Mouse (Mus musculus) midbrain, embryonic 13.5 days (tissue): ENCODE measurements around the gene C3ar1. TPM values are rescaled to one million over a fixed set of nuclear protein-coding genes. Genes with fewer than 3 reads are reported as not detected.
A peak's percentile ranks its signal among the peaks of the same experiment; 100 is the strongest.

Experiments
- ATAC-seq: fragments of 200-750 bp; cut with Nextera tagmentation; 2 replicates; pipeline ENCODE4 v1.8.0; 2017; ENCODE audit warnings: mild to moderate bottlenecking, moderate TSS enrichment, moderate library complexity
- H3K27ac ChIP-seq: fragments of 300-500 bp; sonication (generic); 2 replicates; pipeline ENCODE4 v1.5.1; 2015; ENCODE audit warnings: inconsistent platforms, mild to moderate bottlenecking, moderate library complexity
- H3K27me3 ChIP-seq: fragments of 300-500 bp; sonication (generic); 2 replicates; pipeline ENCODE4 v1.6.1; 2015; ENCODE audit warnings: mild to moderate bottlenecking, inconsistent platforms
- H3K36me3 ChIP-seq: fragments of 300-500 bp; sonication (generic); 2 replicates; pipeline ENCODE4 v1.6.1; 2015; ENCODE audit warnings: mild to moderate bottlenecking, inconsistent platforms
- H3K4me1 ChIP-seq: fragments of 300-500 bp; sonication (generic); replicated peaks from 2 replicates; pipeline ENCODE4 v1.6.1; 2015; ENCODE audit warnings: inconsistent platforms
- H3K4me2 ChIP-seq: fragments of 300-500 bp; sonication (generic); replicated peaks from 2 replicates; pipeline ENCODE4 v1.6.1; 2015; ENCODE audit warnings: moderate library complexity, mild to moderate bottlenecking, inconsistent platforms
- H3K4me3 ChIP-seq: fragments of 300-500 bp; sonication (generic); replicated peaks from 2 replicates; pipeline ENCODE4 v1.5.1; 2015; ENCODE audit warnings: mild to moderate bottlenecking, inconsistent platforms
- H3K9ac ChIP-seq: fragments of 300-500 bp; sonication (generic); replicated peaks from 2 replicates; pipeline ENCODE4 v1.6.1; 2015; ENCODE audit warnings: mild to moderate bottlenecking, inconsistent platforms
- H3K9me3 ChIP-seq: fragments of 300-500 bp; sonication (generic); 2 replicates; pipeline ENCODE4 v1.6.1; 2016; ENCODE audit warnings: mild to moderate bottlenecking, inconsistent platforms
- WGBS: fragments of 180-500 bp; shearing (Covaris S2); methylation state at CpG from one replicate; pipeline ENCODE4 v1.1.7; 2015; 5-methylcytosine and 5-hydroxymethylcytosine counted together
- polyA plus RNA-seq: library from polyadenylated mRNA; unstranded; fragments of >200 nt; fragmentation: Nextera tagmentation; extraction: Ambion mirVana; gene quantifications from 2 replicates; pipeline ENCODE4 v1.2.1, GENCODE M21; 2015

Gene C3ar1
- 1.0 and 1.7 TPM in 2 replicates for polyA plus RNA-seq

- H3K27me3 ChIP-seq = no peaks in the 10 kb centered on the region
- no peak within 1 kb of the TSS for H3K9ac ChIP-seq
- no peaks in the 10 kb centered on the region for H3K4me1 ChIP-seq
- no peaks in the 10 kb centered on the region for H3K9me3 ChIP-seq
- no peaks in the 10 kb centered on the region for H3K36me3 ChIP-seq
- no peak within 1 kb of the TSS for H3K4me3 ChIP-seq
- no peak for ATAC-seq
- WGBS = 83% methylated on average over 7 of the region's 7 CpGs
- H3K4me2 ChIP-seq = no peak within 1 kb of the TSS
- no peak within 1 kb of the TSS for H3K27ac ChIP-seq
Measured at GRCm38 (mm10) chr6:122855955-122856354, at the start of gene C3ar1. TSS of gene C3ar1 (minus strand) at chr6:122856161.

GRCm38 (mm10) chr6:122892442-122893049 lies 36.6 kb upstream of the C3ar1 start:
- no peaks in the 10 kb centered on the region for H3K27me3 ChIP-seq
- H3K9ac ChIP-seq = no peak overlapping the region
- no peak overlapping the region for H3K27ac ChIP-seq
- ATAC-seq = no peak
- no peaks in the 10 kb centered on the region for H3K9me3 ChIP-seq
- H3K4me1 ChIP-seq = no peaks in the 10 kb centered on the region
- H3K4me3 ChIP-seq = no peak overlapping the region
- 8% methylated on average over 2 of the region's 2 CpGs for WGBS
- peaks cover 48% of the 10 kb centered on the region for H3K36me3 ChIP-seq
- H3K4me2 ChIP-seq = no peak overlapping the region

GRCm38 (mm10) chr6:122889599-122889998 lies 33.6 kb upstream of the C3ar1 start:
- Histone ChIP-seq H3K9ac (no peak overlapping the region), H3K27ac (no peak overlapping the region), H3K4me2 (no peak overlapping the region), H3K27me3 (no peaks in the 10 kb centered on the region), H3K36me3 (peaks cover 66% of the 10 kb centered on the region), H3K4me1 (no peaks in the 10 kb centered on the region), H3K9me3 (no peaks in the 10 kb centered on the region), H3K4me3 (no peak overlapping the region)
- no peak for ATAC-seq
- WGBS = 98% methylated on average over 2 of the region's 2 CpGs

GRCm38 (mm10) chr6:122883603-122884002 lies 27.6 kb upstream of the C3ar1 start:
- Histone ChIP-seq H3K27ac (no peak overlapping the region), H3K4me1 (no peaks in the 10 kb centered on the region), H3K4me3 (no peak overlapping the region), H3K36me3 (peaks cover 92% of the 10 kb centered on the region), H3K4me2 (no peak overlapping the region), H3K27me3 (no peaks in the 10 kb centered on the region), H3K9me3 (no peaks in the 10 kb centered on the region), H3K9ac (no peak overlapping the region)
- no peak for ATAC-seq
- WGBS = 94% methylated on average over 9 of the region's 9 CpGs

GRCm38 (mm10) chr6:122881287-122881686 lies 25.3 kb upstream of the C3ar1 start:
- ATAC-seq = no peak
- no peaks in the 10 kb centered on the region for H3K27me3 ChIP-seq
- H3K9ac ChIP-seq = no peak overlapping the region
- H3K4me2 ChIP-seq = no peak overlapping the region
- H3K4me1 ChIP-seq = peaks cover 5% of the 10 kb centered on the region
- no peak overlapping the region for H3K4me3 ChIP-seq
- no peak overlapping the region for H3K27ac ChIP-seq
- no peaks in the 10 kb centered on the region for H3K9me3 ChIP-seq
- H3K36me3 ChIP-seq = peaks cover 86% of the 10 kb centered on the region
- WGBS = 93% methylated on average over 12 of the region's 12 CpGs

GRCm38 (mm10) chr6:122879781-122880505 lies 24.0 kb upstream of the C3ar1 start:
- no peaks in the 10 kb centered on the region for H3K27me3 ChIP-seq
- 94% methylated on average over 7 of the region's 7 CpGs for WGBS
- H3K9ac ChIP-seq = no peak overlapping the region
- H3K9me3 ChIP-seq = no peaks in the 10 kb centered on the region
- peaks cover 17% of the 10 kb centered on the region for H3K4me1 ChIP-seq
- no peak overlapping the region for H3K4me2 ChIP-seq
- H3K4me3 ChIP-seq = no peak overlapping the region
- ATAC-seq = no peak
- H3K27ac ChIP-seq = no peak overlapping the region
- H3K36me3 ChIP-seq = peaks cover 75% of the 10 kb centered on the region

GRCm38 (mm10) chr6:122879141-122879735 lies 23.3 kb upstream of the C3ar1 start:
- no peak for ATAC-seq
- no peaks in the 10 kb centered on the region for H3K9me3 ChIP-seq
- H3K4me1 ChIP-seq = peaks cover 17% of the 10 kb centered on the region
- WGBS = 96% methylated on average over 7 of the region's 7 CpGs
- no peak overlapping the region for H3K4me3 ChIP-seq
- no peak overlapping the region; the same call in 1 of the 2 replicates for H3K9ac ChIP-seq
- peaks cover 68% of the 10 kb centered on the region for H3K36me3 ChIP-seq
- H3K27ac ChIP-seq = no peak overlapping the region
- no peak overlapping the region for H3K4me2 ChIP-seq
- H3K27me3 ChIP-seq = no peaks in the 10 kb centered on the region

- ATAC-seq = peak; percentile 82
- peaks cover 17% of the 10 kb centered on the region for H3K4me1 ChIP-seq
- H3K36me3 ChIP-seq = peaks cover 26% of the 10 kb centered on the region
- no peaks in the 10 kb centered on the region for H3K27me3 ChIP-seq
- peak overlapping the region; percentile 63 for H3K4me2 ChIP-seq
- no peaks in the 10 kb centered on the region for H3K9me3 ChIP-seq
- peak overlapping the region; percentile 83 for H3K27ac ChIP-seq
- peak overlapping the region; percentile 81 for H3K9ac ChIP-seq
- under 1% methylated on average over 31 of the region's 31 CpGs for WGBS
- H3K4me3 ChIP-seq = peak overlapping the region; percentile 68
Measured at GRCm38 (mm10) chr6:122874720-122875389, 18.9 kb upstream of the C3ar1 start.

- H3K4me1 ChIP-seq = peaks cover 17% of the 10 kb centered on the region
- H3K4me3 ChIP-seq = peak within 1 kb of the TSS; percentile 68
- 7% methylated on average over 43 of the region's 43 CpGs for WGBS
- H3K27me3 ChIP-seq = no peaks in the 10 kb centered on the region
- no peaks in the 10 kb centered on the region for H3K9me3 ChIP-seq
- peak within 1 kb of the TSS; percentile 63 for H3K4me2 ChIP-seq
- peak within 1 kb of the TSS; percentile 83 for H3K27ac ChIP-seq
- peak within 1 kb of the TSS; percentile 81 for H3K9ac ChIP-seq
- peak; percentile 97 for ATAC-seq
- peaks cover 20% of the 10 kb centered on the region for H3K36me3 ChIP-seq
Measured at GRCm38 (mm10) chr6:122873871-122874719, 18.1 kb upstream of the C3ar1 start, which contains the start of gene Necap1. TSS of gene Necap1 (plus strand) at chr6:122874474.

- Histone ChIP-seq H3K4me1 (peaks cover 17% of the 10 kb centered on the region), H3K4me3 (no peak overlapping the region), H3K9me3 (no peaks in the 10 kb centered on the region), H3K9ac (no peak overlapping the region), H3K27me3 (no peaks in the 10 kb centered on the region), H3K27ac (no peak overlapping the region), H3K4me2 (no peak overlapping the region), H3K36me3 (peaks cover 10% of the 10 kb centered on the region; the same call in 1 of the 2 replicates)
- WGBS = 97% methylated on average over 5 of the region's 5 CpGs
- ATAC-seq = no peak
Measured at GRCm38 (mm10) chr6:122872800-122873199, 16.8 kb upstream of the C3ar1 start.

- Histone ChIP-seq H3K27ac (no peak overlapping the region), H3K9ac (no peak overlapping the region), H3K4me1 (no peaks in the 10 kb centered on the region), H3K4me3 (no peak overlapping the region), H3K4me2 (no peak overlapping the region), H3K36me3 (no peaks in the 10 kb centered on the region), H3K9me3 (no peaks in the 10 kb centered on the region), H3K27me3 (no peaks in the 10 kb centered on the region)
- no peak for ATAC-seq
- whole genome bisulfite sequencing = 86% methylated on average over 11 of the region's 11 CpGs
Measured at GRCm38 (mm10) chr6:122869846-122870245, 13.9 kb upstream of the C3ar1 start.
